Mouse (Mus musculus): ENCODE results near the gene Gm10024.
"Not testable (repeated sequence)": the region's sequence is repeated elsewhere in the genome, so short reads cannot be mapped to it uniquely, and the experiment has no call there.

The Gm10024 gene

GRCm38 (mm10) chr10:77738929-77739328 lies 27.7 kb downstream of the Gm10024 start:
- DNase-seq: no peak

GRCm38 (mm10) chr10:77741924-77742688 lies 30.8 kb downstream of the Gm10024 start, which contains the start of gene Gm18596:
Gene Gm18596 (minus strand): TSS chr10:77742638.
- not testable (repeated sequence) for DNase-seq

- DNase-seq: not testable (repeated sequence)
Observed at GRCm38 (mm10) chr10:77750686-77751085, 39.4 kb downstream of the Gm10024 start.

GRCm38 (mm10) chr10:77751254-77751653 lies 40.0 kb downstream of the Gm10024 start, which contains the start of gene Gm9736:
Gene Gm9736 (minus strand): TSS chr10:77751354.
- not testable (repeated sequence) for DNase-seq

GRCm38 (mm10) chr10:77752312-77752711 lies 41.1 kb downstream of the Gm10024 start:
- not testable (repeated sequence) for DNase-seq

GRCm38 (mm10) chr10:77753448-77753847 lies 42.2 kb downstream of the Gm10024 start:
- no peak for DNase-seq

- not testable (repeated sequence) for DNase-seq
Observed at GRCm38 (mm10) chr10:77759582-77759981, 48.3 kb downstream of the Gm10024 start, which contains the start of gene Gm3233. Gene Gm3233 (minus strand): TSS chr10:77759682.

Measured in right cerebral cortex, postnatal 4 days (tissue).